Mouse (Mus musculus): ENCODE measurements around the gene Tmem216. TPM values are rescaled to one million over a fixed set of nuclear protein-coding genes. Genes with fewer than 3 reads are reported as not detected.

Gene Tmem216
- polyA plus RNA-seq, 1 experiment from 2014 or later: 67.1 TPM

- Histone ChIP-seq H3K4me1 (peaks cover 11% of the 10 kb centered on the region), H3K9me3 (no peaks in the 10 kb centered on the region), H3K27me3 (ENCODE audit: poor library complexity, severe bottlenecking) (no peaks in the 10 kb centered on the region), H3K36me3 (replicated peaks) (peaks cover 21% of the 10 kb centered on the region), H3K4me3 (no peak overlapping the region), H3K27ac (no peak overlapping the region)
- DNase-seq (ENCODE audit: extremely low spot score, low spot score): no peak
- WGBS: 84% methylated on average over 7 of the region's 8 CpGs
These were observed 31.2 kb upstream of the Tmem216 start for GRCm38 (mm10) chr19:10587231-10587630.

GRCm38 (mm10) chr19:10585112-10585511, 29.1 kb upstream of the Tmem216 start:
- Histone ChIP-seq H3K9me3 (no peaks in the 10 kb centered on the region), H3K27me3 (ENCODE audit: poor library complexity, severe bottlenecking) (no peaks in the 10 kb centered on the region), H3K4me1 (peaks cover 11% of the 10 kb centered on the region), H3K27ac (no peak overlapping the region), H3K36me3 (replicated peaks) (peaks cover 15% of the 10 kb centered on the region; the same call in 1 of the 2 replicates), H3K4me3 (no peak overlapping the region)
- 90% methylated on average over 8 of the region's 8 CpGs for WGBS
- DNase-seq (ENCODE audit: extremely low spot score, low spot score): no peak

GRCm38 (mm10) chr19:10583550-10584146, 27.6 kb upstream of the Tmem216 start:
- Histone ChIP-seq H3K27me3 (ENCODE audit: poor library complexity, severe bottlenecking) (no peaks in the 10 kb centered on the region), H3K27ac (no peak overlapping the region), H3K4me3 (no peak overlapping the region), H3K36me3 (replicated peaks) (peaks cover 14% of the 10 kb centered on the region; the same call in 1 of the 2 replicates), H3K4me1 (peaks cover 5% of the 10 kb centered on the region), H3K9me3 (no peaks in the 10 kb centered on the region)
- 87% methylated on average over 7 of the region's 7 CpGs for WGBS
- DNase-seq (ENCODE audit: extremely low spot score, low spot score): no peak

- Histone ChIP-seq H3K36me3 (replicated peaks) (peaks cover 7% of the 10 kb centered on the region; the same call in 1 of the 2 replicates), H3K27ac (no peak overlapping the region), H3K27me3 (ENCODE audit: poor library complexity, severe bottlenecking) (no peaks in the 10 kb centered on the region), H3K4me1 (peaks cover 17% of the 10 kb centered on the region), H3K4me3 (no peak overlapping the region), H3K9me3 (no peaks in the 10 kb centered on the region)
- no peak for DNase-seq (ENCODE audit: extremely low spot score, low spot score)
- 86% methylated on average over 6 of the region's 6 CpGs for WGBS
These were observed 25.9 kb upstream of the Tmem216 start for GRCm38 (mm10) chr19:10581984-10582383.

GRCm38 (mm10) chr19:10580761-10581160, 24.7 kb upstream of the Tmem216 start:
- no peaks in the 10 kb centered on the region for H3K27me3 ChIP-seq (ENCODE audit: poor library complexity, severe bottlenecking)
- no peak for DNase-seq (ENCODE audit: extremely low spot score, low spot score)
- peaks cover 27% of the 10 kb centered on the region for H3K4me1 ChIP-seq
- peaks cover 7% of the 10 kb centered on the region; the same call in 1 of the 2 replicates for H3K36me3 ChIP-seq (replicated peaks)
- no peak overlapping the region for H3K27ac ChIP-seq
- no peaks in the 10 kb centered on the region for H3K9me3 ChIP-seq
- no peak overlapping the region for H3K4me3 ChIP-seq
- 83% methylated on average over 3 of the region's 3 CpGs for WGBS

- Histone ChIP-seq H3K27ac (no peak overlapping the region), H3K27me3 (ENCODE audit: poor library complexity, severe bottlenecking) (no peaks in the 10 kb centered on the region), H3K4me1 (peaks cover 30% of the 10 kb centered on the region), H3K36me3 (replicated peaks) (peaks cover 10% of the 10 kb centered on the region), H3K4me3 (no peak overlapping the region), H3K9me3 (no peaks in the 10 kb centered on the region)
- 82% methylated on average over 3 of the region's 3 CpGs for WGBS
- DNase-seq (ENCODE audit: extremely low spot score, low spot score): no peak
These were observed 24.1 kb upstream of the Tmem216 start for GRCm38 (mm10) chr19:10580102-10580501.

GRCm38 (mm10) chr19:10576690-10577561, 20.9 kb upstream of the Tmem216 start, which contains the start of the genes Cyb561a3 and Tmem138:
TSS of gene Cyb561a3 (plus strand) at chr19:10577172.
TSS of gene Tmem138 (minus strand) at chr19:10577362.
- Histone ChIP-seq H3K36me3 (replicated peaks) (peaks cover 35% of the 10 kb centered on the region), H3K9me3 (no peaks in the 10 kb centered on the region), H3K27me3 (ENCODE audit: poor library complexity, severe bottlenecking) (no peaks in the 10 kb centered on the region), H3K4me3 (peak within 1 kb of the TSS; percentile 72), H3K4me1 (peaks cover 30% of the 10 kb centered on the region), H3K27ac (peak within 1 kb of the TSS; percentile 95)
- peak; percentile 93 for DNase-seq (ENCODE audit: extremely low spot score, low spot score)
- under 1% methylated on average over 44 of the region's 44 CpGs for WGBS

- WGBS: 96% methylated on average over 6 of the region's 6 CpGs
- Histone ChIP-seq H3K27me3 (ENCODE audit: poor library complexity, severe bottlenecking) (no peaks in the 10 kb centered on the region), H3K27ac (no peak overlapping the region), H3K4me1 (no peaks in the 10 kb centered on the region), H3K4me3 (no peak overlapping the region), H3K9me3 (no peaks in the 10 kb centered on the region), H3K36me3 (replicated peaks) (peaks cover 67% of the 10 kb centered on the region)
- DNase-seq (ENCODE audit: extremely low spot score, low spot score): no peak
These were observed 13.6 kb upstream of the Tmem216 start for GRCm38 (mm10) chr19:10569627-10570026.

- H3K4me1 ChIP-seq: peaks cover 13% of the 10 kb centered on the region
- H3K4me3 ChIP-seq: no peak overlapping the region
- no peak for DNase-seq (ENCODE audit: extremely low spot score, low spot score)
- 89% methylated on average over 4 of the region's 4 CpGs for WGBS
- no peaks in the 10 kb centered on the region for H3K9me3 ChIP-seq
- H3K27me3 ChIP-seq (ENCODE audit: poor library complexity, severe bottlenecking): no peaks in the 10 kb centered on the region
- H3K27ac ChIP-seq: no peak overlapping the region
- peaks cover 24% of the 10 kb centered on the region for H3K36me3 ChIP-seq (replicated peaks)
These were observed 9.2 kb upstream of the Tmem216 start for GRCm38 (mm10) chr19:10565217-10565616.

GRCm38 (mm10) chr19:10564278-10564677, 8.2 kb upstream of the Tmem216 start:
- no peak for DNase-seq (ENCODE audit: extremely low spot score, low spot score)
- H3K27me3 ChIP-seq (ENCODE audit: poor library complexity, severe bottlenecking): no peaks in the 10 kb centered on the region
- 85% methylated on average over 6 of the region's 6 CpGs for WGBS
- H3K4me1 ChIP-seq: peaks cover 13% of the 10 kb centered on the region
- no peak overlapping the region for H3K27ac ChIP-seq
- H3K9me3 ChIP-seq: no peaks in the 10 kb centered on the region
- peaks cover 14% of the 10 kb centered on the region for H3K36me3 ChIP-seq (replicated peaks)
- no peak overlapping the region for H3K4me3 ChIP-seq

- Histone ChIP-seq H3K9me3 (no peaks in the 10 kb centered on the region), H3K27ac (no peak overlapping the region), H3K36me3 (replicated peaks) (no peaks in the 10 kb centered on the region), H3K4me1 (peaks cover 13% of the 10 kb centered on the region), H3K4me3 (no peak overlapping the region), H3K27me3 (ENCODE audit: poor library complexity, severe bottlenecking) (no peaks in the 10 kb centered on the region)
- WGBS: 59% methylated on average over 5 of the region's 5 CpGs
- no peak for DNase-seq (ENCODE audit: extremely low spot score, low spot score)
These were observed 6.3 kb upstream of the Tmem216 start for GRCm38 (mm10) chr19:10562351-10562750.

GRCm38 (mm10) chr19:10561558-10562314, 5.7 kb upstream of the Tmem216 start:
- Histone ChIP-seq H3K4me1 (peaks cover 14% of the 10 kb centered on the region), H3K27me3 (ENCODE audit: poor library complexity, severe bottlenecking) (no peaks in the 10 kb centered on the region), H3K27ac (no peak overlapping the region), H3K4me3 (no peak overlapping the region), H3K9me3 (no peaks in the 10 kb centered on the region), H3K36me3 (replicated peaks) (no peaks in the 10 kb centered on the region)
- 68% methylated on average over 6 of the region's 6 CpGs for WGBS
- DNase-seq (ENCODE audit: extremely low spot score, low spot score): no peak

Measured in forebrain, embryonic 10.5 days (tissue).